Mouse (Mus musculus): Measurements from ENCODE around the gene Mdh2. TPM values are rescaled to one million over a fixed set of nuclear protein-coding genes. Genes with fewer than 3 reads are reported as not detected.

The Mdh2 gene
- polyA plus RNA-seq, 1 experiment from 2014 or later = 128 TPM

GRCm38 (mm10) chr5:135834769-135835491 is 56.6 kb downstream of the Mdh2 start:
- WGBS (ENCODE audit: missing documents) = 2% methylated on average over 47 of the region's 47 CpGs
- Histone ChIP-seq H3K79me2 (ENCODE audit: inconsistent target) (no peaks in the 10 kb centered on the region), H3K4me3 (ENCODE audit: inconsistent target) (no peak overlapping the region), H3K27ac (no peak overlapping the region), H3K36me3 (ENCODE audit: inconsistent target) (no peaks in the 10 kb centered on the region)

DNA sequence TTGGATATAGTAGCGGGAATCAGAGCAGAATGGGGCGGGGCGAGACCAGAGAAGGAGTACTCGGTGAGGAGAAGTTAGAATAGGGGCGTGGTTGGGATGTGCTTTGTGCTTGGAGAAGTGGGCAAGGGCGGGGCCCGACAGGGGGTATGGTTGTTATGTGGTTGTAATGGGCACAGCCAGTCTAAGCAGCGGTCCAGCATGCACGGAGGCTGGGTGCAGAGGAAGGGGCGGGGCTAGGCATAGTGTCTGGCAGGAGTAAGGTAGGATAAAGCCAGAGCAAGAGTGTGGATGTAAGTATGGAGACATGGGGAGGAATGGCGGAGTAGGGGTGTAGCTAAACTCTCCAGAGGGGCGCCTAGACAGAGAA is 57.2 kb downstream of the Mdh2 start:
- WGBS (ENCODE audit: missing documents) = 5% methylated on average over 12 of the region's 12 CpGs
- Histone ChIP-seq H3K79me2 (ENCODE audit: inconsistent target) (no peaks in the 10 kb centered on the region), H3K4me3 (ENCODE audit: inconsistent target) (no peak overlapping the region)

GRCm38 (mm10) chr5:135835981-135836380 is 57.7 kb downstream of the Mdh2 start:
- 30% methylated on average over 12 of the region's 12 CpGs for WGBS (ENCODE audit: missing documents)
- Histone ChIP-seq H3K79me2 (ENCODE audit: inconsistent target) (no peaks in the 10 kb centered on the region), H3K36me3 (ENCODE audit: inconsistent target) (no peaks in the 10 kb centered on the region)

More for the DNA sequence above, 57.2 kb downstream of the Mdh2 start:
- H3K27ac ChIP-seq = no peak overlapping the region
- H3K36me3 ChIP-seq (ENCODE audit: inconsistent target) = no peaks in the 10 kb centered on the region

More at GRCm38 (mm10) chr5:135835981-135836380, 57.7 kb downstream of the Mdh2 start:
- Histone ChIP-seq H3K27ac (no peak overlapping the region), H3K4me3 (ENCODE audit: inconsistent target) (no peak overlapping the region)

Other genes starting within 250 kb of the Mdh2 start
- 49.8 to 168 TPM (median 70.5 TPM) in 3 replicates for gene Hip1, start 233.4 kb upstream of the Mdh2 start, polyA plus RNA-seq (2018)
- gene Ccl26, start 214.9 kb upstream of the Mdh2 start, polyA plus RNA-seq (2018) = not detected in 3 replicates
- gene Ccl24, start 205.4 kb upstream of the Mdh2 start, polyA plus RNA-seq (2018) = 1.8 to 4.7 TPM in 2 of 3 replicates, not detected in the other
- gene Rhbdd2, start 145.9 kb upstream of the Mdh2 start, polyA plus RNA-seq (2018) = 6.3 to 13.8 TPM (median 7.3 TPM) in 3 replicates
- gene Por, start 108.4 kb upstream of the Mdh2 start, polyA plus RNA-seq (2018) = 256 to 2,039 TPM (median 562 TPM) in 3 replicates
- gene Tmem120a, start 34.0 kb upstream of the Mdh2 start, polyA plus RNA-seq (2018) = 34.9 to 76.8 TPM (median 42.6 TPM) in 3 replicates
- gene Styxl1, start 95 bp upstream of the Mdh2 start, polyA plus RNA-seq (2018) = not detected in 3 replicates
- not detected in 3 replicates for gene Srrm3, start 28.4 kb downstream of the Mdh2 start, polyA plus RNA-seq (2018)
- gene Hspb1, start 109.4 kb downstream of the Mdh2 start, polyA plus RNA-seq (2018) = 0.23 to 0.43 TPM in 2 of 3 replicates, not detected in the other
- 161 to 315 TPM (median 200 TPM) in 3 replicates for gene Ywhag, start 156.1 kb downstream of the Mdh2 start, polyA plus RNA-seq (2018)
- gene Ssc4d, start 196.1 kb downstream of the Mdh2 start, polyA plus RNA-seq (2018) = 2.8 to 3.3 TPM (median 3.0 TPM) in 3 replicates
- gene Zp3, start 201.6 kb downstream of the Mdh2 start, polyA plus RNA-seq (2018) = not detected in 3 replicates
- gene Dtx2, start 216.3 kb downstream of the Mdh2 start, polyA plus RNA-seq (2018) = 7.6 to 10.1 TPM (median 9.4 TPM) in 3 replicates

Measured in macrophage (primary cell).